Mouse (Mus musculus) adrenal gland, adult 8-10 months (tissue): ENCODE results near the gene Zbtb45. TPM values are rescaled to one million over a fixed set of nuclear protein-coding genes. Genes with fewer than 3 reads are reported as not detected.
A peak's percentile ranks its signal among the peaks of the same experiment; 100 is the strongest.

Experiments
- DNase-seq: peaks from one replicate; pipeline ENCODE4 v3.0.0; 2022
- total RNA-seq, 4 experiments: library from RNA; stranded (reverse); gene quantifications; 2 replicates each; pipeline ENCODE4 v1.2.4; 2022

Gene Zbtb45
- 10 to 100 TPM; 15.2 to 19.9 (median 17.5) TPM for total RNA-seq

DNA sequence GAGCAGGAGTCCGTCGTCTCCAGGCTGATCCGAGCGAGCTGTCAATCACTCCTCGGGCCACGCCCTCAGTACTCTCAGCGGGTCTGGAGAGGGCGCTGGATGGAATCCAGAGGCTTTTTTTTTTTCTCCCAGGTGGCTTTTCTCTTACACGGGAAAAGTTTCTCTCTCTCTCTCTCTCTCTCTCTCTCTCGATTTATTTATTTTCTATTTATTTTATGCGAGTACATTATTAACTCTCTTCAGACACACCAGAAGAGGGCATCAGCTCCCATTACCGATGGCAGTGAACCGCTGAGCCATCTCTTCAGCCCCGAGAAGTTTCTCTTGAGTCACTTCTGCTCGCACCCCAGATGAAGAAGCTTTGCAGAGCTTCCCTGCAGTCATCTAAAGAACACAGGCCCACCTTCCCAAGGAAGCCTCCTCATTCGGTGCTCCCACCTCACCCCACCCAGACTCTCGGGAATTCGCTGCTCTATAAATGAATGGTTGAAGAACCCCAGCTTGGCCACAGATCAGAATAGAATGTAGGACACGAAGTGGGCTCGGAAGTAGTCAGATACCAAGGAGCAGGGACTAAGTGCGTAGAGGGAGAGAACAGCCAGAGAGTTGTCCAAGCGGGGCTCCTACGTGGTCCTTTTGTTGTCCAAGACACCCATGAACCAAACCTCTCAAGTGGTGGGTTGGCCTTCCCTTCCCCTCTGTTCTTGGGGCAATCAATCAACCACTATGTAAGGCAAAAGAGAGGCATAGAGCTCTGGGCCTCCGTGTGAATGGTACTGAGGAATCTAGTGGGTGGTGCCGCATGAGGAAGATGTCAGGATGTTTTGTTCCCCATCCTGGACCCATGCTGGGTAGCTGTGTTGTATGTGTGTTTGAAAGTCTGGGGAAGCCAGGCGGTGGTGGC, at the start of gene Zbtb45:
Gene Zbtb45 (minus strand): TSS at position 30 of the 904 bp plus-strand sequence.
- DNase-seq = no peak

DNA sequence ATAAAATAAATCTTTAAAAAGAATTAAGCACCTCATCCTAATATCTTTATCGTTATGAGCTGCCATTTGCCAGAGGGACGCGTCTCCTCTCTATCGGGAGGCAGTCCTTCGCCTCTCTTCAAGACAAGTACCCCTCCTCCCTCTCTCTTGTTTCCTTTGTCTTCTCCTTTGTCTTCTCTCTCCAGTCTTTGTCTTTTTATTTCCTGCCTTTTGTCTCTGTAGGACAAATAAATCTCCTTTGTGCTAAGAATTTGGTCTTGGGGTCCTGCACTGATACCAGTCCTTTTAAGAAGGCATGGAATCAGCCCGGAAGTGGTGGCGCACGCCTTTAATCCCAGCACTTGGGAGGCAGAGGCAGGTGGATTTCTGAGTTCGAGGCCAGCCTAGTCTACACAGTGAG, 49.7 kb upstream of the Zbtb45 start:
- DNase-seq = no peak

DNA sequence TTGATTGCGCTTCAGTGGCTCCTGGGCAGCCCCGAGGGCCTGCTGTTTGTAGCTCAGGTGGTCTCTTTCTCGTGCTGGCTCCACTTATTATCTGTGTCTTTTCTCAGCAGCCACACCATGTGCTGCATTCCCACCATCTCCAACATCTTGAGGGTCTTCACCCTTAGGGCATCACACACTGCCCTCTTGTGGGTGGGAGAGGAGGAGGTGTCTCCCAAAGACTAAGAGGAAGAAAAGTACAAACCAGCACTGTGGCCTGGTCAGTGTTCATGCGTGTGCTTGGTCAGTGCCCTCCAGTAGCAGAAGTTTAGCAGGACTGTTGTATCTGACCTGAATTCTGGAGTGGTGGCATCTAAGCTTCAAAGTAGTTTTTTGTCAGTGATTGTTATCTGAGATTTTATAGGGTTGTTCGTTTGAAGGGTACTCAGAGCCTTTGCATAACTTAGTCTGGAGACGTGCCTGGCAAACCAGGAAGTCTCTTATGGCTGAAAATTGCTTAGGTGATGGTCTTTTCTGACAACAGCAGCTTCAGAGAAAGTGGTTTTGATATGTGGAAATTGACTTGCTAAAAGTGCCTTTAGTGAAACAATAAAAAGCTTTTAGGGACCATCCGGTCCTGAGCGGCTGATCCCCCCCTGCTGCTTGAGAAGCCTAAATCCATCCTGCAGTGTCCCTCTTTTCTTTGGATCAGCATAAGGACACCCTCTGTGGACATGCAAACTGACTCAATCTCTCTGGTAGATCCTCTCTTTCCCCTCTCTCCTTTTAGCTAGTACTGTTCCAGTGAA, 47.3 kb upstream of the Zbtb45 start:
- no peak for DNase-seq

- DNase-seq = peak; percentile 93
These were observed 44.6 kb upstream of the Zbtb45 start, which contains the start of gene Mzf1 for GRCm38 (mm10) chr7:13054287-13055010. Gene Mzf1, minus strand, starts transcription at chr7:13054764.

GRCm38 (mm10) chr7:13053961-13054286, 44.1 kb upstream of the Zbtb45 start:
- DNase-seq = no peak

- DNase-seq = no peak
These were observed 43.7 kb upstream of the Zbtb45 start for GRCm38 (mm10) chr7:13053501-13053900.

DNA sequence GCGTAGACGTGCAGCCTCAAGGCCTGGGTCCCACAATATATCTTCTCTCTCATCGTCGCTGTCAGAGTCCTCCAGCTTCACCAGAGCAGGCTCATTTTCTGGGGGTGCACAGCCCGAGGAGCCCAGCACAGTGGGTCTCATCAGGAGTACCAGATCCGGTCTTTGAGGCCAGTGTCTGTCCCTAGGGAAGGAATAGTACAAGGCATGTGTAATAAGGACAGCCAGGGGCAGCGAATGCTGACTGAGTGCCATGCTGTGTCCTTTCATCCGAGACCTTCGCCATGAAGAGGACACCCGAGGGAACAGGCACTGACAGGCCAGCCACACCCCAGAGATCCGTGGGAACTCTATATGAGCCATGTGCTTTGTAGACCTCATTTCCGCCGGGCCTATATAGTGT, 43.2 kb upstream of the Zbtb45 start:
- DNase-seq = peak; percentile 10

DNA sequence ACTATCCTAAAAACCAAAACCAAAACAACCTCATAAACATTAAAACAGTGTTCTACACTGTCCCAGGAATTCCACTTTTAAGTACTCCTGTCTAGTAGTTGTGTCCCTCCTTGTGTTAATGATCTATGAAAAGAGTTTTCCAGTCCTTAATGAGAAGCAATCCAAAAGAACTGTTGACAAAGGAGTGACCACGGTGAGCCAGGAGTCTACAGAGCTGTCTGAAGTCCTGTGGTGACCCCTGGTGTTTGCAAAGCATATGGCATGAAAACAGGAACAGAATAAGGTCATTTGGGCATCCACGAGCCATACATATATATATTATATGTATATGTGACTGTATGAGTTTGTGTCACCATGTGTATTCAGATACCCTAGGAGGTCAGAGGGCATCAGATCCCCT, 36.2 kb upstream of the Zbtb45 start:
- DNase-seq = peak; percentile 44

DNA sequence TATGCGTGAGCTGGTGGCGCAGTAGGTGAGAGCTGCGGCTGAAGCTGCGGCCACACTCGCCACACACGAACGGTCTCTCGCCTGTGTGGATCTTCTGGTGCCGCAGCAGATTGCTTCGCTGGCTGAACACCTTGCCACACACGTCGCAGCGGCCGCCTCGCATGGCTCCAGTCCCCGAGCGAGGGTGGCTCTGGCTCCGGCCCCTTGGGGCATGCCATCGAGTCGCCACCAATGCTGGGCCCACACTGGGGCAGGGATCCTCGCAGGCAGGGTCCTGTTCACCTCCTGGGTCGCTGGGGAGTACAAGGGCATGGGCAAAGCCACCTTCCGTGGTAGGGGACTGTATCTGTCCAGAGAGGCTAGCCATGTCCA, 34.4 kb upstream of the Zbtb45 start:
- DNase-seq = no peak

DNA sequence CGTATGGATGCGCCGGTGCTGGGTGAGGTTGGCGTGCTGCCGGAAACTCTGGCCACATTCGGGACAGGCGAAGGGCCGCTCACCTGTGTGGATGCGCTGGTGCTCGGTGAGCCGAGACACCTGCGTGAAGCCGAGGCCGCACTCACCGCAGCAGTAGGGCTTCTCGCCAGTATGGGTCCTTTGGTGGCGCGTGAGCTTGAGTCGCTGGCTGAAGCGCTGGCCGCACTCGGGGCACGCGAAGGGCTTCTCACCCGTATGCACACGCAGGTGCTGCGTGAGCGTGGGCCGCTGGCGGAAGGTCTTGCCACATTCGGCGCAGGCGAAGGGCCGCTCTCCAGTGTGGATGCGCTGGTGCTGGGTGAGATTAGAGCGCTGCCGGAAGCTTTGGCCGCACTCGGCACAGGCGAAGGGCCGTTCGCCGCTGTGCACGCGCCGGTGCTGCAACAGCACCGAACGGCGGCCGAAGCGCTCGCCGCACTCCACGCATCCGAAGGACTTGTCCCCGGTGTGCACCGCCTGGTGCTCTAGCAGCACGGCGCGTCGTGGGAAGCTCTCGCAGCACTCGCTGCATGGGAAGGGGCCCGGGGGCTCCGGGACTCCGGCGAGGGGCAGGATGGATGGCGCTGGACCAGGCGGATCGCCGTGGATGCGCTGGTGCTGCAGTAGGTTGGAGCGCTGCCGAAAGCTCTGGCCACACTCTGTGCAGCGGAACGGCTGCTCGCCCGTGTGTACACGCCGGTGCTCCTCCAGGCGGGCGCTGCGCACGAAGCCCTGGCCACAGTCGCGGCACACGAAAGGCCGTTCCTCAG, 33.8 kb upstream of the Zbtb45 start:
- DNase-seq = peak; percentile 28

GRCm38 (mm10) chr7:13043120-13043444, 33.2 kb upstream of the Zbtb45 start:
- DNase-seq = no peak

GRCm38 (mm10) chr7:13042511-13042910, 32.7 kb upstream of the Zbtb45 start:
- no peak for DNase-seq

GRCm38 (mm10) chr7:13041256-13041655, 31.4 kb upstream of the Zbtb45 start:
- no peak for DNase-seq

- DNase-seq = no peak
These were observed 29.3 kb upstream of the Zbtb45 start for GRCm38 (mm10) chr7:13039181-13039580.

GRCm38 (mm10) chr7:13038621-13039169, 28.9 kb upstream of the Zbtb45 start:
- DNase-seq = no peak

GRCm38 (mm10) chr7:13037901-13038555, 28.2 kb upstream of the Zbtb45 start, which contains the start of gene Ube2m:
Gene Ube2m, minus strand, starts transcription at chr7:13038275.
- DNase-seq = peak; percentile 96

- DNase-seq = peak; percentile 55
These were observed 27.5 kb upstream of the Zbtb45 start for GRCm38 (mm10) chr7:13037366-13037765.

DNA sequence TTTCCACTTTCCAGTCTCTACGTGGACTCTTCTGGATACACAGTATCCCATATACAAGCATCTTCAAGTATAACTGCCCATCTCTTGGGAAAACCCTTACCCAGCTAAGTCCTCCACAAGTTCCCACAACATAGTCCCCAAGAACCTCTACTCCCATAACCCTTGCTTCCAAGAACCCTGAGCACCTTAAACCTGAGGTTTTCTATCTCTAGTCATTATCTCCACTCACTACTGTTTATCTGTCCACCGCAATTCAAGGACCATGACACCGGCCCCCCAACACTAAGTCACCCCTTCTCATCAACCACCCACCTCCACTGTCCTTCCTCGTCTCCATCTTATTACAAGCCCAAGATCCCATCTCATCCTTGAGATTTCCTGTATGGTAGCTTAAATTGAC, 27.0 kb upstream of the Zbtb45 start:
- DNase-seq = peak; percentile 7

GRCm38 (mm10) chr7:13035211-13035855, 25.5 kb upstream of the Zbtb45 start:
- peak; percentile 36 for DNase-seq

DNA sequence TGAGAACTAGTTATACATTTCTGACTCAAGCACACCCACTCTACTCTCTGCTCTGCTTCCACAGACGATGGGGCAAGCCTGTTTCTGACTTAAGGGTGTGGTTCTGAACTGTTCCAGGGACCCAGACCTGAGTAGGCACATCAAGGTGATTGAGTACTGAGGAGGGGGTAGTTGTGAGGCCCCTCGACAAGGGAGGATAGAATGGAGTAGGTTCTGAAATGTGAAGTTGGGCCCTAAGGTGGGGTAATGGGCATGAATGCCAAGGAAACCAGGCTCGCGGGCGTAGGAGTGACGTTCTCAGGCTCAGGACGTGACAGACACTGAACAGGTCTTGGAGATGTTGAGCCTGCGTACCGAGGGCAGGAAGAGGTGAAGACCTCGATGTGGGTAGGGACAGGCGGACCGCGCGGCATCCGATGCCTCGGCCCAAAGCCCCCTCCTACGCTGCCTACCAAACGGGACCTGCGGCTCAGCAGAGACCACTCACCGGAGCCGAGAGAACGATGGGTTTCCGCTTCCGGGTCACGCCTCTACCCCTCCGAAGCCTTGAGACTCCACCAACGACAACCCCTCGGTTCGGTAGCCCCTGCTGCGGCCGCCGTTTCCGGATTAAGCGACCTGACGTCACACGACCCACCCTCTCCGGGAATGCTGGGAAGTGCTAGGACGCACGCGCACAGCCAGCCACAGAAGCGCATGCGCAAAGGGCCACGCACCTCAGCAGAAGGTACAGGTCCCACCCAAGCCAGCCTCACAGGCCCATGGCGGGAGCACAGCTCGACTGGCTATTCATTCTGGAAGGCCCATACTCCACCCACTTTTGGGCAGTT, 24.5 kb upstream of the Zbtb45 start, which contains the start of gene Chmp2a:
Gene Chmp2a (minus strand): TSS at position 660 of the 830 bp plus-strand sequence.
- DNase-seq = peak; percentile 98
